Mouse (Mus musculus) left cerebral cortex, adult 2 months (tissue): ENCODE measurements at regions not wholly inside any gene's neighbourhood (a gene's known extent, or its start where the extent isn't known, plus 50 kb on each side); places are given as distances from the start of the nearest gene placed in this dataset.

Source experiments
- DNase-seq, 2 experiments: peaks; one replicate each; pipeline ENCODE4 v3.0.0; 2021 to 2022; ENCODE audit warnings: low spot score in 2 of 2, mixed read lengths in 1 of 2; ENCODE audit errors: extremely low spot score in 1 of 2
- H3K27ac ChIP-seq: fragments of 200-600 bp; 2 replicates; pipeline ENCODE4 v1.8.1; 2022
- H3K4me3 ChIP-seq: fragments of 200-600 bp; 2 replicates; pipeline ENCODE4 v1.8.1; 2022
- CTCF ChIP-seq: fragments of 200-600 bp; IDR thresholded peaks from 2 replicates; pipeline ENCODE4 v1.8.1; 2022; ENCODE audit warnings: antibody characterized with exemption, mild to moderate bottlenecking, moderate library complexity
- intact Hi-C: fragments of 180-260 bp; cut with DNase I; formaldehyde crosslinking; loops from one replicate; pipeline ENCODE4 v1.15.1; 2025

- DNase-seq: no peak
- H3K4me3 ChIP-seq: no peak overlapping the region
- intact Hi-C loops: no loop called here
- no peak overlapping the region for H3K27ac ChIP-seq
- no peak for TF ChIP-seq CTCF
Observed at GRCm38 (mm10) chrX:144075241-144075640, 78.3 kb upstream of the A730046J19Rik start.

- peak; percentile 34 for TF ChIP-seq CTCF
- no peak for DNase-seq
- no peak overlapping the region for H3K27ac ChIP-seq
- intact Hi-C loops: loop anchor here (2.0 kb wide), 1 partner anchor 220 kb away; no protein-coding TSS in a partner anchor
- H3K4me3 ChIP-seq: no peak overlapping the region
Observed at GRCm38 (mm10) chrX:144081146-144081545, 72.3 kb upstream of the A730046J19Rik start.

GRCm38 (mm10) chrX:144098200-144098599, 55.3 kb upstream of the A730046J19Rik start:
- no peak for DNase-seq
- no peak for TF ChIP-seq CTCF
- Histone ChIP-seq H3K4me3 (no peak overlapping the region), H3K27ac (no peak overlapping the region)
- intact Hi-C loops: no loop called here
